Mouse (Mus musculus) limb, embryonic 14.5 days (tissue): ENCODE measurements around the gene Grid2. TPM values are rescaled to one million over a fixed set of nuclear protein-coding genes. Genes with fewer than 3 reads are reported as not detected.

ENCODE experiments used
- ATAC-seq: fragments of 200-750 bp; cut with Nextera tagmentation; 2 replicates; pipeline ENCODE4 v1.8.0; 2017; ENCODE audit warnings: low read depth, moderate number of reproducible peaks, moderate TSS enrichment; ENCODE audit not compliant: low FRiP score
- DNase-seq: peaks from one replicate; pipeline ENCODE4 v3.0.0-alpha.2; 2015; ENCODE audit warnings: low spot score
- H3K27ac ChIP-seq: fragments of 300-500 bp; sonication (generic); replicated peaks from 2 replicates; pipeline ENCODE4 v1.5.1; 2014; ENCODE audit warnings: low read depth, mild to moderate bottlenecking, low read length, moderate library complexity, mixed read lengths
- H3K27me3 ChIP-seq: fragments of 300-500 bp; sonication (generic); 2 replicates; pipeline ENCODE4 v1.6.1; 2014; ENCODE audit warnings: low read length, mixed read lengths; ENCODE audit not compliant: control insufficient read depth, insufficient read depth
- H3K36me3 ChIP-seq: fragments of 300-500 bp; sonication (generic); 2 replicates; pipeline ENCODE4 v1.6.1; 2014; ENCODE audit warnings: mild to moderate bottlenecking, low read length, moderate library complexity, mixed read lengths; ENCODE audit not compliant: control insufficient read depth, insufficient read depth
- H3K4me1 ChIP-seq: fragments of 300-500 bp; sonication (generic); 2 replicates; pipeline ENCODE4 v1.6.1; 2014; ENCODE audit warnings: antibody characterized with exemption, low read length, mixed read lengths; ENCODE audit not compliant: control insufficient read depth, insufficient read depth
- H3K4me2 ChIP-seq: fragments of 300-500 bp; sonication (generic); replicated peaks from 2 replicates; pipeline ENCODE4 v1.6.1; 2014; ENCODE audit warnings: low read depth, mild to moderate bottlenecking, low read length, moderate library complexity; ENCODE audit not compliant: severe bottlenecking
- H3K4me3 ChIP-seq: fragments of 300-500 bp; sonication (generic); replicated peaks from 2 replicates; pipeline ENCODE4 v1.5.1; 2014; ENCODE audit warnings: low read length
- H3K9ac ChIP-seq: fragments of 300-500 bp; sonication (generic); 2 replicates; pipeline ENCODE4 v1.6.1; 2014; ENCODE audit warnings: mild to moderate bottlenecking, low read depth, low read length, moderate library complexity; ENCODE audit not compliant: severe bottlenecking
- H3K9me3 ChIP-seq: fragments of 300-500 bp; sonication (generic); 2 replicates; pipeline ENCODE4 v1.6.1; 2016; ENCODE audit warnings: low read length; ENCODE audit not compliant: control insufficient read depth
- POLR2A ChIP-seq: fragments of 200-500 bp; IDR thresholded peaks from 2 replicates; pipeline ENCODE4 v1.8.0; 2012; ENCODE audit warnings: inconsistent platforms, mild to moderate bottlenecking, moderate library complexity, borderline replicate concordance; ENCODE audit not compliant: insufficient read depth, insufficient read length; ENCODE audit errors: extremely low read depth
- WGBS: fragments of 180-500 bp; shearing (Covaris S2); extraction: QIAGEN DNeasy Blood & Tissue Kit; methylation state at CpG from one replicate; pipeline ENCODE4 v1.1.7; 2014; 5-methylcytosine and 5-hydroxymethylcytosine counted together
- polyA plus RNA-seq, 2 experiments: library from polyadenylated mRNA; depleted of rRNA in 1 of 2; stranded (reverse) in 1 of 2; unstranded in 1 of 2; fragments of >200 nt; fragmentation: Nextera tagmentation in 1 of 2; extraction: Ambion mirVana in 1 of 2; gene quantifications; 2 replicates each; pipeline versions ENCODE4 v1.2.1 to v1.2.3; 2012 to 2014

Grid2 gene
- polyA plus RNA-seq, 2 experiments: 1.1 to 1.9 TPM

DNA sequence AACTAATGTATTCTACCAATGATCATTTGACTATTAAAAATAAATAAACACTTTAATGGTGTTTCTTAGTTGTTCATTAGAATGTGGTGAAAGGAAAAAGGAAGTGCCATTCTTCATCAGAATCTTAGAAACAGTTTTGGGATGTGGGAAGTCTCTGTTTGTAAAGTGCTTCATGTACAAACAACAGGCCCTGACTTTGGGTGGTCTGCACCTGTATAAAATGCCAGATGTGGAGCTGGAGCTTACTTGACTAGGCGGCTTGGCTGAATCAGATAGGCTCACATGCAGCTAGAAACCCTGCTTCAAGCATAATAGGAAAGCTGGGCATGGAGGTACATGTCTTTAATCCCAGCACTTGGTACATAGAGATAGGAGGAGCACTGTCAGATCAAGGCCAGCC, 791.1 kb downstream of the Grid2 start:
- H3K4me3 ChIP-seq: no peak overlapping the region
- no peak overlapping the region for H3K4me2 ChIP-seq
- H3K4me1 ChIP-seq: no peaks in the 10 kb centered on the region
- no peak for TF ChIP-seq POLR2A
- no peaks in the 10 kb centered on the region for H3K9me3 ChIP-seq
- H3K36me3 ChIP-seq: no peaks in the 10 kb centered on the region
- 36% methylated on average over 1 of the region's 1 CpGs for WGBS
- DNase-seq (no peak), ATAC-seq (no peak)
- no peak overlapping the region for H3K27ac ChIP-seq
- no peaks in the 10 kb centered on the region for H3K27me3 ChIP-seq
- H3K9ac ChIP-seq: no peak overlapping the region

DNA sequence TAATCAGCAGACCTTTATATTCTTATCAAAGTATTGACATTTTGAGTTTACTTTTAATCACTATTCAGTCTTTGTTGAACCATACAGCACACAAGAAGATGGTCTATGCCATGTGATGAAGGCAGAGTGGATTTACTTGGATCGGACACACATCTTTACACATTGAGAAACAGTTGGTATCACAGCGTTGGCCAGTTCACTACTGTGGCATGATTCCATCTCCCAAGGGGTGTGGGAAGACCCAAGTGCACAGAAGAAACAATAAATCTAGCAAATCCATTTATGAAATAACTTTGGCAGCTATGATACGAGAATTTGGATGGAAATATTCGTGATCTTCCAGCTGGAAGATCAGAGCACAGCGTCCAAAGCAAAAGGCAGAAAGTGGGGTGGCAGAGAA, 792.3 kb downstream of the Grid2 start:
- no peak for ATAC-seq
- Histone ChIP-seq H3K36me3 (no peaks in the 10 kb centered on the region), H3K27ac (no peak overlapping the region), H3K9ac (no peak overlapping the region), H3K27me3 (no peaks in the 10 kb centered on the region), H3K4me2 (no peak overlapping the region), H3K4me1 (no peaks in the 10 kb centered on the region), H3K9me3 (no peaks in the 10 kb centered on the region), H3K4me3 (no peak overlapping the region)
- 89% methylated on average over 5 of the region's 5 CpGs for WGBS
- TF ChIP-seq POLR2A: no peak
- no peak for DNase-seq

DNA sequence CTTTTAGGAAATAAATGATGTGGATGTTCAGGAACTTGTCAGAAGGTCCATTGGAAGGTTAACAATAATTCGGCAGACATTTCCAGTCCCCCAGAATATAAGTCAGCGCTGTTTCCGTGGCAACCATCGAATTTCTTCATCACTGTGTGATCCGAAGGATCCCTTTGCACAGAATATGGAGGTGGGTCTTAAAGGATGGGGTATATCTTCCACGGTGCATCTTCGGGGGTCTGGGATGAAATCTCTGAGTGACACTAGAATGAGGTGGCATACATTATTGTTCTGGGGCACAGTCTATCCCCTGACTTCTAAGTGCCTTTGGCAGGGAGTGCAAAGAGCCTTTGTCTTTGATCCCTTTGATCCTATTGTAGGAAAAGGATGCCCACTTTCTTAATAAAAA, 808.2 kb downstream of the Grid2 start:
- H3K4me2 ChIP-seq: no peak overlapping the region
- H3K4me1 ChIP-seq: no peaks in the 10 kb centered on the region
- no peaks in the 10 kb centered on the region for H3K36me3 ChIP-seq
- DNase-seq (no peak), ATAC-seq (no peak)
- TF ChIP-seq POLR2A: no peak
- H3K4me3 ChIP-seq: no peak overlapping the region
- no peaks in the 10 kb centered on the region for H3K27me3 ChIP-seq
- 87% methylated on average over 7 of the region's 7 CpGs for WGBS
- H3K27ac ChIP-seq: no peak overlapping the region
- H3K9me3 ChIP-seq: no peaks in the 10 kb centered on the region
- H3K9ac ChIP-seq: no peak overlapping the region

DNA sequence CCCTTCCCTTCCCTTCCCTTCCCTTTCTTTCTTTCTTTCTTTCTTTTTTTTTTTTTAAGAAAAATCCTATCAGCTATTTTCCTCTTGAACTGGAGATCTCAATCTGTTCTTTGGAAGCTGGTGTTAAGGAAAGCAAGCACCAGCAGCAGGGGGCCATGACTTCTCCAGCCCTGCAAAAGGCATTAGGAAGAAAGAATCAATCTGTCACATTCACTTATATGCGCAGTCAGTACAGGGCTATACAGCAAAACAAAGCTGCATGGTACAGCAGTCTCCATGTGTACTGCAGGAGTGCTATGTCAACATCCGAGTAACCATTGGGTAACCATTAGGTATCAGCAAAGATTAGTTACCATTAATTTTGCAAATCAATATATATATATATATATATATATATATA, 809.0 kb downstream of the Grid2 start:
- H3K27ac ChIP-seq: no peak overlapping the region
- TF ChIP-seq POLR2A: no peak
- H3K9me3 ChIP-seq: no peaks in the 10 kb centered on the region
- no peaks in the 10 kb centered on the region for H3K4me1 ChIP-seq
- H3K27me3 ChIP-seq: no peaks in the 10 kb centered on the region
- DNase-seq (no peak), ATAC-seq (no peak)
- H3K36me3 ChIP-seq: no peaks in the 10 kb centered on the region
- H3K4me2 ChIP-seq: no peak overlapping the region
- H3K9ac ChIP-seq: no peak overlapping the region
- 80% methylated on average over 2 of the region's 2 CpGs for WGBS
- no peak overlapping the region for H3K4me3 ChIP-seq

DNA sequence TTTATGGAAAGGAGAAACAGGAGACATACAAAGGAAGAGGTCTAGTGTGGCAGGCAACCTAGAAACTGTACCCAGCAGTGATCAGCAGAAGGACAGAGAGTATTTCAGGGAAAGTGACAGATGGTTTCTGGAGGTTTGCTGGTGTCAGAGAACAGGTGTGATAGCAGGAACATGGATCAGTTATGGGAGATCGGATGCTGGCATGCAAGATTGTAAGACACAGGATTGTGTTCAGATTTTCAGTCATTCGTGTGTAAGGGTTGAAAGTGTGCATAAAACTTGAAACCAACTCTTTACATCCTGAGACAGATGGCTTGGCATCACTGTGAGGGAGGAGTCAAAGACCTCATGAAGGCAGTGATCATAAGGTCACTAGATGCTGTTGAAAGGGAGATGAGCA, 817.7 kb downstream of the Grid2 start:
- DNase-seq (no peak), ATAC-seq (no peak)
- no peak for TF ChIP-seq POLR2A
- Histone ChIP-seq H3K27ac (no peak overlapping the region), H3K4me2 (no peak overlapping the region), H3K9ac (no peak overlapping the region), H3K27me3 (no peaks in the 10 kb centered on the region), H3K4me1 (no peaks in the 10 kb centered on the region), H3K9me3 (no peaks in the 10 kb centered on the region), H3K36me3 (no peaks in the 10 kb centered on the region), H3K4me3 (no peak overlapping the region)
- 59% methylated on average over 2 of the region's 2 CpGs for WGBS

DNA sequence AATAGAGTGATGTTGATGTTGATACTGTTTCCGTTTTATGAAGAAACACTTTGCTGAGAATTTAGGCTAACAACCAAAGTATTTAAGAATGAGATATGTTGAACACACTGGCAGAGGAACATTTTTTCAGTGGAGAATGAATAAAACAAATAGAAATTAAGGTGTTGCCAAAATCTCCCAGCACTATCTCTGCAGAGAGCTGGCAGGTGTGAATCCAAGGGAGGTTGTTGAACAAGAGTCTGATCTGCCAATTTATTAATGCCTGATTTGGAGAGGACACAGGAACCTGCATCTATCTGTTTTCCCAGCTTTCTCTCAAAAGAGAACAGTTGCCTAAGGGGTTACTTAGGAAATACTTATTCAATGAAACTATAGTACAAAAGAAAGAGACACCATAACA, 822.2 kb downstream of the Grid2 start:
- H3K4me3 ChIP-seq: no peak overlapping the region
- no peaks in the 10 kb centered on the region for H3K4me1 ChIP-seq
- H3K4me2 ChIP-seq: no peak overlapping the region
- DNase-seq: no peak
- no peaks in the 10 kb centered on the region for H3K9me3 ChIP-seq
- 90% methylated on average over 1 of the region's 1 CpGs for WGBS
- no peaks in the 10 kb centered on the region for H3K27me3 ChIP-seq
- H3K27ac ChIP-seq: no peak overlapping the region
- H3K9ac ChIP-seq: no peak overlapping the region
- ATAC-seq: no peak
- TF ChIP-seq POLR2A: no peak
- no peaks in the 10 kb centered on the region for H3K36me3 ChIP-seq
